Mouse (Mus musculus) urinary bladder, postnatal 25 days (tissue): ENCODE measurements around the gene Camk1d.
"Not testable (repeated sequence)": the region's sequence is repeated elsewhere in the genome, so short reads cannot be mapped to it uniquely, and the experiment has no call there.

ENCODE experiments used
- DNase-seq: peaks from one replicate; pipeline ENCODE4 v3.0.0; 2022; ENCODE audit warnings: low spot score

Camk1d gene

GRCm38 (mm10) chr2:5396415-5396814 is 317.9 kb downstream of the Camk1d start:
- DNase-seq, result no peak

DNA sequence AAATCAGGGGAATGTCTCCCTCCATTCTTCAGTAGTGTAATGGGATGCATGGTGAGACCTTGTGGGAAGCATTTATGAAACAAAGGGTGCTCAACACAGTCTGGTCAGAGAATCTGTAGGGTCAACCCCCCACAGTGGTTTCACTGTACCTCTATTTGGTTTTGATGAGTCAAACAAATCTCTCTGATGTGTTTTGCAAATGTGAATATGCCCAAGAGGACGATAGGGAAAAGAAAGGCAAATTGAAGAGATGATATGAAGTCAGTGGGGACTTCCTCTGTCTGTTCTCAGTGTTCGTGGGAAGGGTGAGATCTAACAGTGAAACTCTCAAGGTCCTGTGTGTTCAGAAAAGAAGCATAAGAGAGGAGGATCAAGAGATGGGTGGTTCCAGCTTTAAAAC is 318.4 kb downstream of the Camk1d start:
- DNase-seq, result no peak

DNA sequence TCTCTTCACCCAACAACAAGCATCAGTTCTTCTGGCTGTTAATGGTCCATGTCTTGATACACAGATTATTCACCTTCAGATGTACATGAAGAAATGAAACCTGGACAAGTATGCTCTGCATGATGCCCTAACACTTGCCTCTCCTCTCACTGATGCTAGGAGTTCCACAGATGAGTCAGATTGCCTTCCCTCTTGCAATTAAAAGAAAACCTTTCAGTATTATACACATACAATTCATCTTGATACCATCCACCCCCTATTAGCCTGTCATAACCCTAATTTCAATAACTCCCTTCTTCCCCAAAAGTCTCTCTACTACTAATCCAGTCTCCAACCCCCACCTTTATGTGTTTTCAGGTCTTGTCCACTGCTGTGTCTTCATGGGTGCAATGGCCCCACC is 321.4 kb downstream of the Camk1d start:
- no peak for DNase-seq

DNA sequence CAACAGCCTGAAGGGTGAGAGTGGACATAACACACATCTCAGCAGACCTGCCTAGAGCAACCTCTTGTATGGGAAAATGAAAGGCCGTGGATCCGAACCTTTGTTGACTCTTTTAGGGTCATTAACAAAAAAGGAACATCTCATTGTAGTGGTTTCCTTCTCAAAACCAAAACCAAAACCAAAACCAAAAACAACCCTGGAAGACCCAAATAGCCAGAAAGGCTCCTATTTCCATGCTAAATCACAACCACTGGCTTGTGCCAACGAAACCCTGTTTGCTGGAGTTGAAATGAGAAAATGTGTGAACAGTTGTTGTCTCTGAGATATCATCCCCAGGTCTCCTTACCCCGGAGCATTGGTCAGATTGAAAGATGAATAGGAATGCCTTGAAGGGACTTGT is 321.8 kb downstream of the Camk1d start:
- DNase-seq, result no peak

GRCm38 (mm10) chr2:5388381-5388780 is 325.9 kb downstream of the Camk1d start:
- DNase-seq, result no peak

- no peak for DNase-seq
Measured at GRCm38 (mm10) chr2:5381712-5382710, 332.3 kb downstream of the Camk1d start.

- DNase-seq, result no peak
Measured at GRCm38 (mm10) chr2:5380973-5381372, 333.3 kb downstream of the Camk1d start.

- not testable (repeated sequence) for DNase-seq
Measured at GRCm38 (mm10) chr2:5378922-5379321, 335.4 kb downstream of the Camk1d start.

GRCm38 (mm10) chr2:5378066-5378672 is 336.1 kb downstream of the Camk1d start:
- DNase-seq, result no peak

DNA sequence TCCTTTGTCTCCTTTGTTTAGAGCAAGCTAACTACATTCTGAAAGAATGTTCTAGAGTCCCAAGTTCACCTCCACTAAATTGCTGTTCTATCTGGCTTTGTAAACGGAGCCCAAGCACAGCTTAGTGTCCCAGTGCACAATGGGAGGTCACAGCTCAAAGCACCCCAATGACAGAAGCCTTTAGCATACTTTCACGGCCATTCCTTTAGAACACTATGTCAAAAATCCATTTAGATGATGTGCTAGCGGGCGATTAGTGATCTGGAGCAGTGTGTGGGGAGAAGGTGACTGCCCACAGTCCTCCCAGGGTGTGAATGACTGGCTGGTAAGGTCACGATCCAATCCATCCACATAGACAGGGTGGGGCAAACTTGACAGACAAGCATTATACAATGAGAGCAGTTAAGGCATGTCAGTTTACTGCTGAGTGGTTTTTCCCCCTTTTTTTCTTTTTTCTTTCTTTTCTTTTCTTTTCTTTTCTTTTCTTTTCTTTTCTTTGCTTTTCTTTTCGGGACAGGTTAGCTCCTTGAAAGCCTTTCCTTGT is 341.4 kb downstream of the Camk1d start:
- no peak for DNase-seq

DNA sequence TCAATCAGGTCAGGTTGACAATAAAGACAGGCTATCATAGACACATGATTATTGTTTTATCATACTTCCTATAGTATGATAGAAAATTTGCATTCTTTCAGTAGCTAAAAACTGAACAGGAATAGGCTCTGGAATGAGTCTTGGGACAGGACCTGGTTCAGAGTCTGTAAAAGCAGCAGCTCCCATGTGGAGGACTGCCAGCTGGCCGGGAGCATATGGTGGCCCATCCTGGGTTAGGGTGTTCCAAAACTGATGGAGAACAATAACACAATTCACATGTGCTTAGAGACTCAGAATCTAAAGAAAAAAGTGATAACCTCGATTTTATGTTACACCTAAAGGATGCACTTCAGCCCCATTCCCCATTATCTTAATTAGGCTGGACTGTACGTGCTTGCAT is 343.0 kb downstream of the Camk1d start:
- DNase-seq, result no peak

- DNase-seq, result no peak
Measured at GRCm38 (mm10) chr2:5370591-5370990, 343.7 kb downstream of the Camk1d start.

GRCm38 (mm10) chr2:5363836-5364235 is 350.5 kb downstream of the Camk1d start:
- no peak for DNase-seq

DNA sequence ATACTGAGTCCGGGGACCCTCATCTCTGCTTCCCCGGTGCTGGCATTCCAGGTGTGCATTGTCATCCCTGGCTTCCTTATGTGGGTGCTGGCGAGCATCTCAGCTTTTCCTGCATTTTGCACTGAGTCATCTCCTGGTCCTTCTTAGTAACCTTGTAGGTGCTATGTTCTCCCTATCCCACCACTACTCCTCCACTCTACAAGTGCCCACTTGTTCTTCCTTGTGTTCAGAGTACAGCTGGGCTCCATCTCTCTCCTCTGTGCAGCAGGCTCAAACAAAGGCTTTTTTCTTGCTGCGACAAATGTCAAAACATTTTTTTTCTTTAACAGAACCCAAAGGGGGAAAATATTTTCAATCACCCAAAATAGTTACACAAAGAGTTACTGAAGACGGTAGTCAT is 356.3 kb downstream of the Camk1d start:
- DNase-seq, result no peak

- DNase-seq, result no peak
Measured at GRCm38 (mm10) chr2:5357056-5357455, 357.3 kb downstream of the Camk1d start.

- DNase-seq, result no peak
Measured at GRCm38 (mm10) chr2:5352821-5353522, 361.3 kb downstream of the Camk1d start.

DNA sequence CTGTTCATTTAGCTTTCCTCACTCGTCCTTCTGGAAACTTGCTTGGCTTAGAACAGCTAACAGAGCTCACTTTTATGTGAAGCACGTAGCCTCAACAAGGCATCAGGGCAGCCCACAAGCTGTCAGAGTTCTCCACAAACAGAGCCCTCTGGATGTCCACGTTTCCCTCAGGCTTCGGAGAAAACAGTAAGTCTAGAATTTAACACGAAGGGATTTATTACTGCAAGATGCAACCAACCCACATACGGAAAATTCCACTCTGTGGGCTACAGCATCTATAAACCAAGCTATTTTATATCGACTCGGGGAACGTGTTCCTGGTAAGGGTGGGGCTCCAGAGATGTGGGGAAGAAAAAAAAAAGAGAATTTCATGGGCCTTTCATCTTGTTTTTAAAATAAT is 369.0 kb downstream of the Camk1d start:
- DNase-seq, result no peak

- DNase-seq, result no peak
Measured at GRCm38 (mm10) chr2:5327533-5328250, 386.6 kb downstream of the Camk1d start.

- DNase-seq, result no peak
Measured at GRCm38 (mm10) chr2:5324806-5325205, 389.5 kb downstream of the Camk1d start.

DNA sequence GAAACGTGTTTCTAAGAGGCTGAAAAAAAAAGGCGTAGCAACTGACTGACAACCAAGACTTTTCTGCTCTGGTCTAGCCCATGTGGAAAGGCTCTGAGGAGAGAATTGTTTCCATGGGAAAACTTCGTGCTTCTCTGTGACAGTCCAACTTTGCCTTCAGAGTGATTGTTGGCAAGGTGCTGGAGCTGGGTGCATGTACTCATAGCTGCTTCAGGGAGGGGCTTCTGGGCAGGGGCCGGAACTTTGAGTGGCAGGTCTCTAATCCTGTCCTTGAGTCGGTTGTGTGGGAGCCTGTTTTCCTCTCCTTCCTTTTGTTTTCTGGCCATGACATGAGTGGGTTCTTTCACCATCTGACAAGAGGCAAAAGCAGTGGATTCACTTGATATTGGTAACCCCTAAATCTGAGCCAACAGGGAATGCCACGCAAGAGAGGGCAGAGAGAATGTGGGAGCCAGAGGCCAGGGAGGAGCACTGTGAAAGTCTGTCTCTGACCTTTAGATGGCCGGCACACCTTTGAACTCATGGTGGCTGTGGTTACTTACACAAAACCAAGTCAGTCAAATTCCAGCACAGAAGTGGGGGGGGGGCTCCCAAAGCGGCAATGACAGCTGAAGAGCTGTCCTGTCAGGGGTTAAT is 392.5 kb downstream of the Camk1d start:
- no peak for DNase-seq

DNA sequence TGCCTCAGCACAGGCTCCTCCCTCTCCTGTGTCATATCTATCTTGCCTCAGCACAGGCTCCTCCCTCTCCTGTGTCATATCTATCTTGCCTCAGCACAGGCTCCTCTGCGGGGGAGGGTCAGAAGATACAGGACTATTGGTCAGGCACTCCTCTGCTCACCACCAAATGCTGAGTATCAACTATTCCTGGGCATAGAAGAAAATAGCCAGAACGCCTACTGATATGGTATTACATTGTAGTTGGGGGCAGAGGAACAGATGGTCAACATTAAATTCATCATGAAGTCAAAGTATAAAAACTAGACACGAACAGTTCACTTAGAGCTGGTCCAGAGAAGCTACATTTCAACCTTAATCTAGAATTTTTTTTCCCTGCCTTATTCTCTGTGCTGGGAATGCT is 395.2 kb downstream of the Camk1d start:
- no peak for DNase-seq
